Mouse (Mus musculus): ENCODE results near the gene Hilpda.
A peak's percentile ranks its signal among the peaks of the same experiment; 100 is the strongest.

Gene Hilpda

DNA sequence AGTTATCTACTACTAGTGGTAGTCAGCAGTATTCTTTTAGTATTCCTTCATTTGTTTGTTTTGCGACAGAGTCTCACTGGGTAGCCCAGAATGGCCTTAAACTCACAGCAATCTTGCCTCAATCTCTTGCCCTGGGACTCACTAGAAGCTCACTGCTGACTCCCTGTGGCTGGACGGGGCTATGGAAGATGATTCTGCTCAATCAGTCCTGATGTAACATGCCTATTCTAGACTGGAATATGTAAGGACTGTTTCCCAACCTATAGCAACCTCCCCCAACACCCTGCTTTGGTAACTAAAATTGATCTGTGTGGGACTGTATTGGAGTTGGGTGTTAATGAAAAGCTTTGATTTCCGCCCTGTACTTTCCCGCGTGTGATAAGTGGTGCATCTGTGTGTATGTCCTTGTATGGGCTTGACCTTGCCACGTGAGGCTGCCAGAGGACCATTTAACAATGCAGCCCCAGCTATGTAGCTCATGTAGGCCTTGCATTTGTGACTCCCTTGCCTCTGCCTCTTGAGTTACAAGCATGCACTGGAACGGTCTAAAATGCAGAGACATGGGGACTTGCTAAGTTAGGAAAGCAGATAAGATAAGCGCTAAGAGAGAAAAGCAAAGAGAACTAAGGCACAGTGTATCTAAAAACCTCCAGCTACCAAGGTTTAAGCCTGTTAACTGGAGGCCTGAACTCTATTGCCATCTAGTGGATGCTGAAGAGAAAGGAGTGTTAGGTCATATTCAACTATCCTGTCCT, 6.4 kb downstream of the Hilpda start:
- peak; percentile 56 for DNase-seq (ENCODE audit: low spot score)

DNA sequence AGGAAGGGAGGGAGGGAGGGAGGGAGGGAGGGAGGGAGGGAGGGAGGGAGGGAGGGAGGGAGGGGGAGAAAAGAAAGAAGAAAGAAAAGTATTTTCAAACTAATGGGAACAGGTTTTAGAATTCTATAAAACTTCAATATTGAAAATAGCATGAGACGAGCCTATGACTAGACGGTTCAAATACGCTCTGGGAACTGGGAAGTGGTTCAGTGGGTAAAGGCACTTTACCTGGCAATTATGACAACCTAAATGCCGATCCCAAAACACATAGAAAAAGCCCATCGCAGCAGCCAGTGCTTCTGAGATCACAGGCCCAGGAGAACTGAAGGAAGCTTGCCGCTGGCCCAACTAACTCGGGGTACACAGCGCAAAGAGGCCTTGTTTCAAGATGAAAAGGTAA, 7.0 kb downstream of the Hilpda start, which contains the start of gene Fam71f2:
TSS of gene Fam71f2 (plus strand) at position 301 of the 400 bp plus-strand sequence.
- DNase-seq (ENCODE audit: low spot score): no peak

DNA sequence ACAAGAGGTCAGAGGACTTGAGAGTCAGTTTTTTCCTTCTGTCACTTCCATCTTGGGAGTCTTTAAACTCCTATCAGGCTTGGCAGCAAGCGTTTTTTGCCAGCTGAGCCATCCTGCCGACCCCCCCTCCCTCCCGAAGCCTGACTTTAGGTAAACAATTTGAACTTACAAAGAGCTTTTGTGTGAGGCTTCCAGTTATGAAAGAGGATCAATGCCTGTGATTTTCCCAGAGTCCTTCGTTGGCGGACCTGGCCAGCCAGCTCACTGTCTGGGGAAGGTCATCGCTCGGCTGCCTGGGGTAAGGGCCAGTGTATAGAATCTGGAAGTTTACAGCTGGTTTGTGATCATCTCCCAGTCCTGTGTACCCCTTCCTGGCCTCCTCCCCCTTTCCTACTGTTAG, 8.4 kb downstream of the Hilpda start:
- no peak for DNase-seq (ENCODE audit: low spot score)

DNA sequence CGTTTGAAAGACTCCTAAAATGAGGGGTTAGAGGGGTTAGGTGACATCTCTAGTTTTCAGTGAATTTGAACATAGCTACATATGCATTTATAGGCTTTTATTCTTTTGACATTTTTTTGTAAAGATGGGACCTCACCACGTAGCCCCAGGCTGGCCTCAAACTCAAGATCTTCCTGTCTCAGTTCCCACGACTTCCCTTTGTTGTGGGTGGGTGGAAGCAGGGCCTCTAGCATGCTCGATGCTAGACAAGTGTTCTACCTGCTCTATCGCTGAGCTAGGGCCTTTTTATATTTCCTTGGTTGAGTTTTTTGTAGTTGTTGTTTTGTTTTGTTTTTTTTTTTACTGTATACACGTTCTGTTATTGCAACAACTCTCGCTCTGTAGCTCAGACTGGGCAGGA, 14.6 kb downstream of the Hilpda start:
- DNase-seq (ENCODE audit: low spot score): no peak

DNA sequence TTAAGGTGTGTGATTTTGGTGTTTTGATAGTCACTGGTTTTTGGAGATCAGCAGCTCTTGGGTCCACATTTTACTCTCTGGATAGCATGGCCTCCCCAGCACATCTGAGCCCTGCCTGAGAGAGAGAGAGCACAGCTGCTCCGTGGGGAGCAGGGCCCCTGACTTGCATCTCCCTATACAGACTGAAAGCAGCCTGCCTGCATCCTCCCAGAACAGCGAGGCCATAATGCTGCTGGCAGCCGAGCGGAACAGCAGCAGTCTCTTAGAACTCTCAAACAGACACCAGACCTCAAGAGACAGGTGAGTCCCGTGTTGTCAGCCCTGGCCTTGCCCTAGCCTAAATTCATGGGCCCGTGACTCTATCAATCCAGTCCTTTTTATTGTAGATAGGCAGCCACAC, 15.2 kb downstream of the Hilpda start:
- DNase-seq (ENCODE audit: low spot score): no peak

DNA sequence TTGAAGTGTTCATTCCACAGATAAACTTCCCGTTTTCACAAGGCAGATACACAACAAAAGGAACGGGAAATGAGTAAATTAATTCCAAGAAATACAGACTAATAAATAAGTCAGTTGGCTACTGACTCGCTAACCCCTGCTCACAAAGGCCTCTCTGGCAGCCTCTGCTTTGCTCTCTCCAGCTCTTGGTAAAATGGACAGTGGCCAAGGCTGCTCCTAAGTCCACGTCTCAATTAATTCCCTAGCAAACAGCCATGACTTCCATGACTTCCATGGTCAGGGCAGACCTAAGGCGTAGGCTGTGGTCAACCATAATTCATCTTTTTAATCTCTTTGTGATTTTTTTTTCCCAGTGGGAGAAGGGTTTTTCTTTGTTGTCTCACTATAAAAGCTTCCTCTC, 15.7 kb downstream of the Hilpda start:
- DNase-seq (ENCODE audit: low spot score): no peak

DNA sequence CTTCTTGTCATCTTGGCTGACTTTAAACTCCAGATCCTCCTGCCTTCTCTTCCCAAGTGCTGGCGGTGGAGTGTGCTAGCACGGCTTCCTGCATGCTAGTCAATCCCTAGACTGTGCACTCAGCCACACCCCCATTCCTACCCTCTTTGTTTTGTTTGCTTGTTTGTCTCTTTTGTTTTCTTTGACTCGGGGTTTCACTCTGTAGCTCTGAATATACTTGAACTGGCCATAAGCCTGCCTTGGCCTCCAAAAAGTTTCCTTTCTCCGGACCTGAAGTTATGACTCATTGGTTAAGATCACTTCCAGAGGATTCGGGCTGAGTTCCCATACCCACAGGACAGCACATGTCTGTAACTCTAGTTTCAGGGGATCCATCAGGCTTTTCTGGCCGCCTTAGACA, 16.4 kb downstream of the Hilpda start:
- no peak for DNase-seq (ENCODE audit: low spot score)

DNA sequence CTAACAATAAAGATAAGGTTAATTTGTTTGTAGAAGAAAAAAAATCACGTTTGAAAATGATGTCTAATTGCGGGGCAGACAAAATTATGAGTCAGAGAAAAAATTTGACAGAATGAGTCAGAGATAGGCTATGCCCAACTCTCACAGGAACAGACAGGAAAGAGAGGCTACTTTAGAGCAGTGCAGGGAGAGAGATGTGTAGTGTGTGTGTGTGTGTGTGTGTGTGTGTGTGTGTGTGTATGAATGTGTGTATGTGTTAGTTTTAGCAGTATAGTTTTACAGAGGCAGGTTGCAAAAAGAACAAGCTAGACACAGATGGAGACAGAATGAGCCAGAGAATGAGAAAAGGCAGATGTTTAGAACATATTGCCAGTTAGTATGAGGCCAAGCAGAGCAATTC, 26.8 kb downstream of the Hilpda start:
- no peak for DNase-seq (ENCODE audit: low spot score)

DNA sequence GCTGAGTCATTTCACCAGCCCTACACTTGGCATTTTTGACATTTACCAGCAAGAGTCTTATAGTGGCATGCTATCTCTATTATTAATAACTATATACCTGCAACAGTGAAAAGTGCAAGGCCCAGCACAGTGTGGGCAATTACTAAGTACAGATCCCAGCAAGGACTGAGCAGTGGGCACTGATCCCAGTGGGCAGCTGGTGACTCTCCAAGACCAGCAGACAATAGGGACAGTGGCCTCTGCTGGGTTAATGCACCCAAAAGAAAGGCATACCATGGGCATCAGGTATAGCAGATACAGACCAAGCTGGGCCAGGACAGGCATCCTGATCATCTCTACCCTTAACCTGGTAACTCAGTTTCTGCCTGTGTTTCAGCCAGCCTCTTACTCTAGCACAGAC, 31.0 kb downstream of the Hilpda start:
- DNase-seq (ENCODE audit: low spot score): no peak

DNA sequence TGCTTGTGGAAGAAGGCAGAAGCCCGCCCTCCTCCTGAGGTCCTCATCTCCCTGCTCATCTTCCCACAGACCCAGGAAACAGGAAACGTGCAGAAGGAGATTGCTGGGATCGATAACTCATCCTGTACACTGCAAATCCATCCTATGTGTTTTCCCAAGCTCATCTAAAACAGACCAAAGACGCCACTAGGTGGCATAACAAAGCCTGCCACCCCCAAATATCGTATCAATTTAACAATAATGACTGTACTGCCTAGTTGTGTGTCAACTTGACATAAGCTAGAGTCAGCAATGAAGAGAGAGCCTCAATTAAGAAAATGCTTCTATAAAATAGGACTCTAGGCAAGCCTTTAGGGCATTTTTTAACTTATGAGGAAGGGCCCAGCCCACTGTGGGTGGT, 31.4 kb downstream of the Hilpda start:
- no peak for DNase-seq (ENCODE audit: low spot score)

DNA sequence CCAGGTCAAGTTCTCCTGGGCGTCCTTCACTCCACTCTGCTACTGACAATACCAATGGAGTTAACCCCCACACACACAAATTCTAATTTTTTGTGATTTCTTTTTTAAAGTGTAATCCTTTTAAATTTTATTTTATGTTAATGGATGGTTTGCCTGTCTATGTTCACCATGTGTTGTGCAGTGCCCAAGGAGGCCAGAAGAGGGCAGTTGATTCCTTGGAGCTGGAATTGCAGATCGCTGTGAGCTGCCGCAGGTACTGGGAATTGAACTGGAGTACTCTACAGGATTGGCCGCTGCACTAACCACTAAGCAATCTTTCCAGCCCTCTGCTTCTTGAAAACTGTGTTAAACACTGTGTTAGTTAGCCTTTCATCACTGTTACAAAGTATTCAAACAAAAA, 33.2 kb downstream of the Hilpda start:
- no peak for DNase-seq (ENCODE audit: low spot score)

DNA sequence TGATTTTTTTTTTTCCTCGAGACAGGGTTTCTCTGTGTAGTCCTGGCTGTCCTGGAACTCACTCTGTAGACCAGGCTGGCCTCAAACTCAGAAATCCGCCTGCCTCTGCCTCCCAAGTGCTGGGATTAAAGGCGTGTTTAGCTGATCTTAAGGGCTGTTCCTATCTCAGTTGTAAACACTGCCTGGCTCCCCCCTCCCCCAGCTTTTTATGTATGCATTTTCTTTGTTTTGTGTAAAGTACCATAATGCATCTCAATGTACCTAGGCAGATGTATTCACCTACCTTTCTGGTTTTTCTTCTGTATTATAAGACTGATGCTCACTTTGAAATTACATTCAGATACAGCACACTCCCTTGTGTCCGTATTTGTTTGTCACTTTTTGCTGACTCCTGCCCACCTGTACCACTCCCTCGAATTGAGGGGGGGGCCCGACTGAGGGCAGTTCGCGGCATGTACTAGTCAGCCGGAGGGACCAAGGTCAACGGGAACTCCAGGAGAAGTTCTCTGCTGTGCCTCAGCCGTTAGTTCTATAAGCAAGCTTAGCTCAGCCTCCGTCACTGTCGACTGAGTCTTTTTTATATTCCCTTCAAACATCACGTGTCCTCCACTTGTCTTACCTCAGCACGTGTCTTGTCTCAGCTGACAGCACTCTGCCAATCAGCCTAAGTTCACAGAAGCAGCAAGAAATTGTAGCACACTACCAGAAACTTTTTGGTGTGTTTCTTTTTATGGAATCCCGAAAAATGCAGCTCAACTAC, 36.7 kb downstream of the Hilpda start:
- DNase-seq (ENCODE audit: low spot score): no peak

DNA sequence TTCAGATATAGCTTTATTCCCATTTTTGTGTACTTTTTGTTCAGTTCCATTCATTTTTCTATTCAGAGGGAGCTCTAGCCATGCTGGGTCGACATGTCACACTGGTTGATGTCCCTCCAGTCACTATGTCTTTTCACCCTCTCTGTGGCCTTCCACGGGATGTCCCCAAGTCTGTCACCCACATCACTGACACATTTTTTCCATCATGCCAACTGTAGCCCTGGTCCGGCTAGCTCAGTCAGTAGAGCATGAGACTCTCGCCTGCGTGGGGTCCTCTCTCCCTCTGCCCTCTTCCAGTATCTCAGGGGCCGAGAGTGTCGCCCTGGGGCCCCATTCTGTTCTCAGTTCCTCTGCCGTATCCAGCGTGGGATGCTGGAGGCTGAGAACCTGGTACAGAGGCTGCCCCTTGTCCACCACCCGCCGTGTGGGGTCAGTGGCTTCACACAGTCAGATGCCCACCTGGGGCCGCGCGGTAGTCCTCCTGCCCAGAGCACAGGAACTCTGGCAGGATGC, 41.5 kb downstream of the Hilpda start:
- DNase-seq (ENCODE audit: low spot score): no peak

DNA sequence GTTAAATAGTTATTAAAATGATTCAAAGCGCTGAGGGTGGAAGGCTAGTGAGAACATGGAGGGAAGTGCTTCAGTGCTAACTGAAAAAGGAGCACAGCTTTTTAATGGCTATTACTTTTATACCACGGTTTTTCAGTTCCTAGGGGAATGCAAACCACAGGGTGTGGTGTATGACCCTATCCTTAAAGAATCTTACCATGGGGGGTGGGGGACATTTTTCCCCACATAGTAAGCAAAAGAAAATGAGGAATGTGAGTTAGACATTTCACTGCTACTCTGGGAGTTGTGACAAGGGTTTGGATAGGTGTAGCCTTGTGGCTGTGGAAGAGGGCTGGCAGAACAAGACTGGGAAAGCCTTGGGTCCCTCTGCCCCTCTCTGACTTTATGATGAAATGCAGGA, 45.0 kb downstream of the Hilpda start:
- no peak for DNase-seq (ENCODE audit: low spot score)

DNA sequence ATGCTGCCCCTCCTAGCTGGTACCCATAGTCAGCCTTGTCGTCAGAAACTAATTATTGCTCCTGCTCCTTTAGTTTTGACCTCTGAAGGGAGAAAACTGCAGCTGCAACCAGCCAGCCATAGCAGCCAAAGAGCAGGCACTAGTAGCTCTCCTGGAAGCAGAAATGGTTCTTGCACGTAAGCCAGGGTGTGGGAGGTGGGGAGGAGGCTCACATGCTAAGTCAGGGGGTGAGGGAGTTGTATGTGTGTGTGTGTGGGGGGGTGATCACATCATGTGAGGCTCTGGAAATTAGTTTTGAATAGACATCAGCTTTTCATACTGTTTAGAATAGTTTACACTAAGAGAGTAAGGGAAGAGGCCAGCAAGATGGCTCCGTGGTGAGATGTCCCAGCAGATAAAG, 45.7 kb downstream of the Hilpda start:
- no peak for DNase-seq (ENCODE audit: low spot score)

DNA sequence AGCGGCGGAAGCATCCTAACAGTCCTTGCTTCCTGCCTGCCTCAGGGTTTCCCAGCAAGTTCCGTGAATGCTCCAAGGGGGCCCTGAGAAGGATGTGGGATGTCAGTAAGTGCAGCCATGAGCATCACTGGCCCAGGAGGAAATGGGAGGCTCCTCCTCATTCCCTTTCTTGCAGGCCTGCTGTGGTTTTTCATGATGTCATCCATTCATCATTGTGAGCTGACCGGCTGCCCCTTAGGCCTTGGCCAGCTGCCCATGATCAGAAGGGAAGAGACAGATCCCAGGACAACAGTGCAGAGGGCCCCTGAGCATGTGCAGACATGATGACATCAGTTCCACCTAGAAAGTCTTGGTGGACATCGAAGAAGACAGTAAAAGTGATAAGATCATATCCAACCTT, 46.6 kb downstream of the Hilpda start, which contains the start of gene Fam71f1:
TSS of gene Fam71f1 (plus strand) at position 262 of the 400 bp plus-strand sequence.
- DNase-seq (ENCODE audit: low spot score): peak; percentile 4

DNA sequence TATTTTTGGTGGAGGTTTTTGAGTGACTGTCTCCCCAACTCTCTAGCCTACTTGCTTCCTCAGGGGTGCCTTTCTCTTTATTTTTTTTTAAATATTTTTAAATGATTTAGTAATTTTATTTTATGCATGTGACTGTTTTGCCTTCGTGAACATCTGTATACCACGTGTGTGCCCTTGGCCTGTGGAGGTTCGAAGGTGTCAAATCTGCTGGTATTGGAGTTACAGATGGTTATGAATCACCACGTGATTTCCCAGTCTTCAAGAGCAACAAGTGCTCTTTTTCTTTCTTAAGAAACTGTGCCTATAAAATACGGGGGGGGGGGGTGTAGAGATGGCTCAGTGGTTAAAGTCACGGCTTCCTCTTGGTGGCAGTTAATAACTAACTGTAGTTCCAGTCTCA, 49.3 kb downstream of the Hilpda start:
- no peak for DNase-seq (ENCODE audit: low spot score)

DNA sequence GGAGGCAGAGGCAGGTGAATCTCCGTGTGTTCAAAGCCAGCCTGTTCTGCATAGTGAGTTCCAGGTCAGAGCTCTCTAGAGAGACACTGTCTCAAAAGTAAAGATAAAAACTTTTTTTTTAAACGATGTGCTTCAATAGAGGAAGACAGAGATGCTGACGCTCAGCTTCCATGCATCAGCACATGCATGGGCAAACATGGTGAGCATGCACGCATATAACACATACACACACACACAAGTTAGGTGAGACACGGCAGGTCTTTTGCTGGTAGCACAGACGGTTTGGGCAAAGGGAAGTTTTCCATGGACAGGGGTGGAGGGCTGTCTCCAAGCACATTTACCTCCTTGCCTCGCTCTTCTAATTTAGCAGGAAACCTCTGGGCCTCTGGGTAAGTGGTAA, 49.9 kb downstream of the Hilpda start:
- no peak for DNase-seq (ENCODE audit: low spot score)

DNA sequence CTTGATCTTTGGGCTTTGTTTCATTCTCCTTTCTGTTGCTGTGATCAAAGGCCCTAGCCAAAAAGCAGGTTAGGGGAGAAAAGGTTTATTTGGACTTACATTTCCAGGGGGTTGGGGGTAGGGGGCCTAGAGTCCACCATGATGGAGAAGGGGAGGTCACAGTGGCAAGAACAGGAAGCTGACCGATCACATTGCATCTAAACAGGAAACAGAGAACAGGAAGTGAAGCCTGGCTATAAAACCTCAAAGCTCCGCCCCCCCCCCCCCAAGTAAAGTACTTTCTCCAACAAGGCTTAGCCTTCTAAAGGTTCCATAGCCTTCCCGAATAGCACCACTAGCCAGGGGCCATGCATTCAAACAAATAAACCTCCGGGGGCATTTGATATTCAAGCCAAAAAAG, 50.4 kb downstream of the Hilpda start:
- no peak for DNase-seq (ENCODE audit: low spot score)

All from layer of hippocampus, adult 11-12 months (tissue).